ENCODE assay signal across 17 mouse cellular contexts in the genomic region with DNA sequence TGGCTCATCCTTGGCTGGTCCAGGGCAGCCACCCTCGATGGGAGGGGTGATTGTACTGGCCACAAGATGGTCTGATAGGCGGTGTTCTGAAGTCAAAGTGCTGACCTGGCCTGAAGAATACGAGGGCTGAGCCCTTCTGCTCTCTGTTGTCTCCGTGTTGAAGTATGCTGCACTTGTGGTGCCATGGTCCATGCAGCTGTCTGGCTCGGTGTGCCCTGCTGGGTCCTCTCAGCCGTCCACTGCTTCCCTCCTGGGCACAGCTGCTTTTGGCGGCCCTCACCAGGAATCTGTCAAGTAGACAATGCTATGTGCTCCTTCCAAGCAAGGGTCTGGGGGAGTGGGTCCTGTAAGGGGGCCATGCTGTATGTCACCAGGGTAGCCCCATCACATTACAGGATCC. TPM values are rescaled to one million over a fixed set of nuclear protein-coding genes. Genes with fewer than 3 reads are reported as not detected.
DNase-seq lines count a peak whose midpoint lies in the region; ATAC-seq and TF ChIP-seq lines count a peak whose summit lies in the region.
"Had no signal": no experiment of that assay in that cellular context is flagged by ENCODE, and none has a peak within 500 bp of the region (broad histone marks: within the 10 kb centered on the region; RNA-seq: fewer than 3 reads in every experiment).

No protein-coding gene starts in this region.

- no peak for DNase-seq in intestine, embryonic 14.5 days (ENCODE audit: low spot score)
- no peak for DNase-seq in midbrain, postnatal 0 days (ENCODE audit: low spot score)
- no peak for DNase-seq in midbrain, embryonic 10.5 days (ENCODE audit: low spot score)
- DNase-seq in adrenal gland, postnatal 36 days: no peak
- DNase-seq: adrenal gland, adult 2 months; adrenal gland, postnatal 10 days; adrenal gland, postnatal 25 days; cerebellum, adult 11-12 months; cerebellum, adult 2 months; cerebellum, adult 9-10 months; cerebellum, postnatal 10 days; cerebellum, postnatal 25 days had no signal

- H3K27ac ChIP-seq in intestine, embryonic 14.5 days (ENCODE audit: low read depth): no peak overlapping the region
- H3K27ac ChIP-seq in intestine, embryonic 16.5 days (ENCODE audit: low read length): no peak overlapping the region
- no peak overlapping the region for H3K27ac ChIP-seq in midbrain, postnatal 0 days (ENCODE audit: low read depth, low read length)
- no peak overlapping the region for H3K27ac ChIP-seq in midbrain, embryonic 10.5 days (replicated peaks)
- H3K27ac ChIP-seq: embryonic facial prominence, embryonic 10.5 days; embryonic facial prominence, embryonic 12.5 days had no signal

- H3K9me3 ChIP-seq in intestine, embryonic 14.5 days (ENCODE audit: control insufficient read depth, low read length): no peaks in the 10 kb centered on the region
- H3K9me3 ChIP-seq in intestine, embryonic 16.5 days (ENCODE audit: control insufficient read depth, low read length): no peaks in the 10 kb centered on the region
- H3K9me3 ChIP-seq in midbrain, postnatal 0 days (ENCODE audit: low read length): no peaks in the 10 kb centered on the region
- H3K9me3 ChIP-seq in midbrain, embryonic 10.5 days (replicated peaks): no peaks in the 10 kb centered on the region; the same call in 1 of the 2 replicates
- H3K9me3 ChIP-seq: embryonic facial prominence, embryonic 12.5 days had no signal

- peak; percentile 25 for ATAC-seq in intestine, embryonic 14.5 days (replicated peaks; ENCODE audit: low FRiP score, low TSS enrichment, low read depth)
- ATAC-seq in intestine, embryonic 16.5 days: no peak
- 0 out of 2 replicates have a peak, but pooled peaks have one; percentile 27 for ATAC-seq in midbrain, postnatal 0 days (ENCODE audit: low FRiP score)
- ATAC-seq: forebrain, embryonic 14.5 days; forebrain, embryonic 16.5 days had no signal

- H3K4me3 ChIP-seq in intestine, embryonic 14.5 days (ENCODE audit: low read depth, low read length): no peak overlapping the region
- H3K4me3 ChIP-seq in intestine, embryonic 16.5 days (ENCODE audit: low read length): no peak overlapping the region
- H3K4me3 ChIP-seq in midbrain, postnatal 0 days (ENCODE audit: low read depth, low read length): no peak overlapping the region
- no peak overlapping the region for H3K4me3 ChIP-seq in midbrain, embryonic 10.5 days
- H3K4me3 ChIP-seq: embryonic facial prominence, embryonic 10.5 days; embryonic facial prominence, embryonic 12.5 days had no signal

- H3K9ac ChIP-seq in intestine, embryonic 14.5 days (ENCODE audit: low read length): no peak overlapping the region
- no peak overlapping the region for H3K9ac ChIP-seq in intestine, embryonic 16.5 days (ENCODE audit: low read depth, low read length)
- no peak overlapping the region for H3K9ac ChIP-seq in midbrain, postnatal 0 days (replicated peaks; ENCODE audit: low read length, poor library complexity, severe bottlenecking)
- H3K9ac ChIP-seq: embryonic facial prominence, embryonic 12.5 days had no signal

- no peaks in the 10 kb centered on the region for H3K4me1 ChIP-seq in intestine, embryonic 14.5 days (replicated peaks; ENCODE audit: control insufficient read depth, insufficient read depth, low read length)
- no peaks in the 10 kb centered on the region for H3K4me1 ChIP-seq in intestine, embryonic 16.5 days (ENCODE audit: control insufficient read depth, insufficient read depth, low read length)
- H3K4me1 ChIP-seq in midbrain, postnatal 0 days (ENCODE audit: insufficient read depth, low read length): no peaks in the 10 kb centered on the region
- no peaks in the 10 kb centered on the region for H3K4me1 ChIP-seq in midbrain, embryonic 10.5 days
- H3K4me1 ChIP-seq: embryonic facial prominence, embryonic 10.5 days; embryonic facial prominence, embryonic 12.5 days had no signal

- no peak for TF ChIP-seq CTCF in midbrain, postnatal 0 days (IDR thresholded peaks at IDR 0.05)

- peaks cover 3% of the 10 kb centered on the region; the same call in 1 of the 2 replicates for H3K36me3 ChIP-seq in intestine, embryonic 14.5 days (ENCODE audit: control insufficient read depth, insufficient read depth, low read length)
- H3K36me3 ChIP-seq in intestine, embryonic 16.5 days (ENCODE audit: control insufficient read depth, insufficient read depth, low read length): 0 out of 2 replicates have a peak, but pooled peaks cover 4% of the 10 kb centered on the region
- 0 out of 2 replicates have a peak, but pooled peaks cover 1% of the 10 kb centered on the region for H3K36me3 ChIP-seq in midbrain, postnatal 0 days (ENCODE audit: insufficient read depth, low read length)
- H3K36me3 ChIP-seq in midbrain, embryonic 10.5 days: peaks cover 17% of the 10 kb centered on the region

- no peaks in the 10 kb centered on the region for H3K27me3 ChIP-seq in intestine, embryonic 14.5 days (replicated peaks; ENCODE audit: control insufficient read depth, insufficient read depth, low read length)
- no peaks in the 10 kb centered on the region for H3K27me3 ChIP-seq in intestine, embryonic 16.5 days (replicated peaks; ENCODE audit: control insufficient read depth, insufficient read depth, low read length)
- H3K27me3 ChIP-seq in midbrain, postnatal 0 days (ENCODE audit: insufficient read depth, low read length): no peaks in the 10 kb centered on the region
- H3K27me3 ChIP-seq in midbrain, embryonic 10.5 days (ENCODE audit: low read depth, poor library complexity, severe bottlenecking): no peaks in the 10 kb centered on the region
- H3K27me3 ChIP-seq: embryonic facial prominence, embryonic 12.5 days had no signal

- WGBS in intestine, embryonic 14.5 days: 64% methylated on average over 7 of the region's 7 CpGs
- 69% methylated on average over 7 of the region's 7 CpGs for WGBS in intestine, embryonic 16.5 days
- 56% methylated on average over 7 of the region's 7 CpGs for WGBS in midbrain, postnatal 0 days
- WGBS in midbrain, embryonic 10.5 days: 71% methylated on average over 7 of the region's 7 CpGs

- no peak overlapping the region for H3K4me2 ChIP-seq in intestine, embryonic 14.5 days (ENCODE audit: low read length)
- H3K4me2 ChIP-seq in intestine, embryonic 16.5 days (ENCODE audit: low read depth, low read length): no peak overlapping the region
- no peak overlapping the region for H3K4me2 ChIP-seq in midbrain, postnatal 0 days (ENCODE audit: low read depth, low read length, poor library complexity, severe bottlenecking)
- H3K4me2 ChIP-seq: embryonic facial prominence, embryonic 12.5 days had no signal

RNA-seq across cellular contexts. Expression of a gene that starts 24.8 kb away (rescaled TPM):
- 35.3 and 39.1 TPM in 2 replicates for polyA plus RNA-seq in intestine, embryonic 14.5 days (2014; fragmentation: Nextera tagmentation; extraction: Ambion mirVana)
- 18.3 and 18.7 TPM in 2 replicates for polyA plus RNA-seq in intestine, embryonic 16.5 days (2015; fragmentation: Nextera tagmentation; extraction: Ambion mirVana)
- 190 and 202 TPM in 2 replicates for total RNA-seq in midbrain, postnatal 0 days (2014; rRNA removed)
- polyA plus RNA-seq in midbrain, postnatal 0 days (2015; fragmentation: Nextera tagmentation; extraction: Ambion mirVana): 181 and 183 TPM in 2 replicates
- 48.6 and 66.5 TPM in 2 replicates for polyA plus RNA-seq in midbrain, embryonic 10.5 days (2016; fragmentation: Nextera tagmentation; extraction: Ambion mirVana)
- 1 to 10 TPM; 3.9 to 7.8 TPM for total RNA-seq in adrenal gland, postnatal 36 days (2021)
